Mouse (Mus musculus) heart, adult 2 months (tissue): Measurements from ENCODE around the gene Vac14.

Experiments used
- CTCF ChIP-seq: fragments of 200-600 bp; IDR thresholded peaks from 2 replicates; pipeline ENCODE4 v1.8.1; 2022; ENCODE audit warnings: antibody characterized with exemption, mild to moderate bottlenecking, moderate library complexity
- EP300 ChIP-seq: fragments of 200-500 bp; IDR thresholded peaks from 2 replicates; pipeline ENCODE4 v1.6.1; 2011; ENCODE audit warnings: low read depth, low read length, control low read depth; ENCODE audit not compliant: insufficient read depth
- POLR2A ChIP-seq: fragments of 200-500 bp; IDR thresholded peaks from 2 replicates; pipeline ENCODE4 v1.6.1; 2011; ENCODE audit warnings: mild to moderate bottlenecking, low read depth, low read length, control low read depth; ENCODE audit not compliant: insufficient read depth

- TF ChIP-seq POLR2A (no peak), CTCF (no peak), EP300 (no peak)
Observed at GRCm38 (mm10) chr8:110673168-110673567, 54.8 kb downstream of the Vac14 start.
